In genomic region chr9:115120678-115121224, GRCm38 (mm10) we compare ENCODE assay signal across 7 mouse cellular contexts.
A peak's percentile ranks its signal among the peaks of the same experiment; 100 is the strongest.
DNase-seq lines count a peak whose midpoint lies in the region; ATAC-seq and TF ChIP-seq lines count a peak whose summit lies in the region.

No protein-coding gene starts in this region.

- no peaks in the 10 kb centered on the region for H3K27me3 ChIP-seq in Patski
- no peaks in the 10 kb centered on the region for H3K27me3 ChIP-seq in embryonic facial prominence, embryonic 11.5 days (ENCODE audit: control insufficient read depth, insufficient read depth, low read length)
- no peaks in the 10 kb centered on the region for H3K27me3 ChIP-seq in hindbrain, embryonic 12.5 days
- 0 out of 2 replicates have a peak, but pooled peaks cover 2% of the 10 kb centered on the region for H3K27me3 ChIP-seq in limb, embryonic 12.5 days

- H3K4me1 ChIP-seq in embryonic facial prominence, embryonic 11.5 days (ENCODE audit: control insufficient read depth, insufficient read depth, low read length), result no peaks in the 10 kb centered on the region
- H3K4me1 ChIP-seq in hindbrain, embryonic 12.5 days, result peaks cover 15% of the 10 kb centered on the region
- peaks cover 20% of the 10 kb centered on the region for H3K4me1 ChIP-seq in limb, embryonic 12.5 days (replicated peaks)

- CTCF ChIA-PET in Patski (lab: Charles Lee), result interaction anchor here (0.6 to 1.2 kb wide), 2 partner anchors 10 to 49 kb away, joined by 3 read pairs; no protein-coding TSS in a partner anchor

- TF ChIP-seq CTCF in Patski (IDR thresholded peaks at IDR 0.05), result no peak

- peak; percentile 39 for ATAC-seq in Patski
- no peak for ATAC-seq in embryonic facial prominence, embryonic 11.5 days (replicated peaks; ENCODE audit: insufficient number of reproducible peaks, low FRiP score, low TSS enrichment, low read depth)
- peak; percentile 41 for ATAC-seq in hindbrain, embryonic 12.5 days (ENCODE audit: low FRiP score)
- ATAC-seq in limb, embryonic 12.5 days (ENCODE audit: insufficient number of reproducible peaks, insufficient read depth, low FRiP score, low TSS enrichment, low read depth), result peak; percentile 64; the same call in 1 of the 2 replicates

- no peak overlapping the region; the same call in 1 of the 2 replicates for H3K27ac ChIP-seq in embryonic facial prominence, embryonic 11.5 days (replicated peaks; ENCODE audit: low read depth, low read length)
- peak overlapping the region; percentile 53; the same call in 1 of the 2 replicates for H3K27ac ChIP-seq in hindbrain, embryonic 12.5 days
- peak overlapping the region; percentile 78 for H3K27ac ChIP-seq in limb, embryonic 12.5 days

- no peaks in the 10 kb centered on the region for H3K36me3 ChIP-seq in embryonic facial prominence, embryonic 11.5 days (replicated peaks; ENCODE audit: control insufficient read depth, insufficient read depth, low read depth, low read length)
- H3K36me3 ChIP-seq in hindbrain, embryonic 12.5 days, result no peaks in the 10 kb centered on the region
- no peaks in the 10 kb centered on the region for H3K36me3 ChIP-seq in limb, embryonic 12.5 days

- WGBS in embryonic facial prominence, embryonic 11.5 days, result 72% methylated on average over 17 of the region's 17 CpGs
- WGBS in hindbrain, embryonic 12.5 days, result 65% methylated on average over 17 of the region's 17 CpGs
- WGBS in limb, embryonic 12.5 days, result 46% methylated on average over 17 of the region's 17 CpGs

- no peak overlapping the region for H3K4me3 ChIP-seq in embryonic facial prominence, embryonic 11.5 days (ENCODE audit: low read depth, low read length)
- H3K4me3 ChIP-seq in hindbrain, embryonic 12.5 days, result no peak overlapping the region
- H3K4me3 ChIP-seq in limb, embryonic 12.5 days (replicated peaks), result no peak overlapping the region

- H3K4me2 ChIP-seq in embryonic facial prominence, embryonic 11.5 days (ENCODE audit: low read depth, low read length), result no peak overlapping the region
- no peak overlapping the region for H3K4me2 ChIP-seq in hindbrain, embryonic 12.5 days (replicated peaks)
- H3K4me2 ChIP-seq in limb, embryonic 12.5 days, result peak overlapping the region; percentile 15; the same call in 1 of the 2 replicates

- in situ Hi-C loops in Patski (cut with MboI; ENCODE audit: low pct_unique_long_range_greater_than_20kb), result no loop called here

- POLR2A ChIA-PET in Patski (lab: Charles Lee), result interaction anchor here (0.6 to 0.9 kb wide), 2 partner anchors 21 to 68 kb away, joined by 3 read pairs; no protein-coding TSS in a partner anchor

- DNase-seq in MN1 (ENCODE audit: low spot score), result peak; percentile 81
- DNase-seq in Patski (ENCODE audit: low read depth, low spot score), result peak; percentile 49
- peak; percentile 38 for DNase-seq in embryonic facial prominence, embryonic 11.5 days (ENCODE audit: low spot score)
- peak; percentile 75 for DNase-seq in ovary, postnatal 36 days (ENCODE audit: low spot score)
- DNase-seq in spleen, adult 18-20 months, result no peak

- no peak overlapping the region for H3K9ac ChIP-seq in embryonic facial prominence, embryonic 11.5 days (replicated peaks; ENCODE audit: low read length)
- H3K9ac ChIP-seq in hindbrain, embryonic 12.5 days, result no peak overlapping the region
- H3K9ac ChIP-seq in limb, embryonic 12.5 days (replicated peaks), result no peak overlapping the region

- no peaks in the 10 kb centered on the region for H3K9me3 ChIP-seq in embryonic facial prominence, embryonic 11.5 days (replicated peaks; ENCODE audit: control insufficient read depth, low read length)
- H3K9me3 ChIP-seq in hindbrain, embryonic 12.5 days (replicated peaks), result no peaks in the 10 kb centered on the region
- no peaks in the 10 kb centered on the region for H3K9me3 ChIP-seq in limb, embryonic 12.5 days

Comparison
In these comparisons a context has a peak if more than half of its experiments do, and no peak if none do; other contexts are left out.
1. DNase-seq: peak in MN1 (single experiment), Patski (single experiment), embryonic facial prominence, embryonic 11.5 days (single experiment) and ovary, postnatal 36 days (single experiment); none in spleen, adult 18-20 months (0 of 2).